Mouse (Mus musculus) cerebellum, adult 18-20 months (tissue): ENCODE data around the gene Klhdc1.
A peak's percentile ranks its signal among the peaks of the same experiment; 100 is the strongest.

ENCODE experiments used
- DNase-seq, 2 experiments: peaks; one replicate each; pipeline ENCODE4 v3.0.0; 2021

Gene Klhdc1

DNA sequence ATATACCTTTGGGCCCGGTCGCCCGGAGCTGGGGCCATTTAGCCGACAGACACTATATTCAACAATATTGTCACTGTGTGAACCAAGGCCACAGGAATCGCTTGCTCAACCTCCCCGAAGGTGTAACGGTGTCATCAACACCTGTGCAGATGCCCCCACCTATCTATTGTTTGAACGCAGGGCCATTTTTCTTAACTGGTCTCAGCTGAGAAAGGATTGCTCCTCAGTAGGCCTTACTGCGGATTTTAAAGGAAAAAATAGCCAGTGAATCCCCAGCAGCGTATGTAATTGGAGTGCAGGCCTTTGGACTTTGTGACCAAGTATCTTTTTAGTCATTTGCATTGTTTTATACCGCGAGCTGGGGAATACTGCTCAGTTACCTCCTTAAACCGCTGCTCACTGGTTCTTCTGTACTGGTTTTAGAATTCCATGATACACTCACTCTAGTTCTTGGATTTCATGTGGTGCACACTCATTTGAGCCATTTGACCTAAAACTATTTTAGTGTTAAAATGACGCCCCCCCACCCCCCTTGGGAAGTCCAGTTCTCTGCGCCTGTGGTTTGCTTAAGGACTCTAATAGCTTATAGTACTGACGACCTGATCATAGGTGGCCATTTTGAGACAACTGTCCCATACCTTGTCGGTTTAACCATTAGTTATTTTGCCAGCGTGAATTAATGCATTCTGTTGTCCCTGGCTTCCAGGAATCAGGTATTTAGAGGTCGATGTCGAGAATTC lies 56.6 kb downstream of the Klhdc1 start:
- no peak for DNase-seq

DNA sequence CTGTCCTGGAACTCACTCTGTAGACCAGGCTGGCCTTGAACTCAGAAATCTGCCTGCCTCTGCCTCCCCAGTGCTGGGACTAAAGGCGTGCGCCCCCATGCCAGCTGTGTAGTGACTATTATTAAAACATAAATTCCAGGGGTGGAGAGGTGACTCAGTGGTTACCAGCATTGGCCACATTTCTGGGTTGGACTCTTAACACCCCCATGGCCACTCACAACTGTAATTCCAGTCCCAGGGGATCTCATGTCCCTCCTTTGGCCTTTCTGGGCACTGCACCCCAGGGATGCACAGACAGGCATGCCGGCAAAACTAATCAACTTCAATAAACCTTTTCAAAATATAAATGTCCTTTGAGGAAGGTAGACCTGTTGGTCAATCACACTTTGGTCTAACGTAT lies 57.3 kb downstream of the Klhdc1 start:
- no peak for DNase-seq

DNA sequence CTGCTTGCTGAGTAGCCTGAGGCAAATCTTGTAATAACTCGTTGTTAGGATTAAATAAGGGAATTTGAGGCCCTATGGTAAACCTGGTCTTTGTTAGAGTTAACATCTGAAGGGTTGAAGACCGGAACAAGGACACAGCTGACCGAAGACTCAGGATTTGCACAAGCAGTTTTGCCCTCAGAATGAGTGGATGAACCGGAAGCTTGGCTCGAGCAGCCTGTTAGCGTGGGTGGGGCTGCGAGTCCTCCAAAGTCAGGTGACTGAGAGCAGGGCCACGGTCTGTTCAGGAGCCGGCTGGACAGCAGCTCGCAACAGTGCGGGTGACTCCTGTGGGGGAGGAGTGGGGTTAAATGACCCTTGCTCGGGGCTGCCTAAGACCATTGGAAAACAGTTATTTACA lies 58.3 kb downstream of the Klhdc1 start:
- peak; percentile 27 to 58 for DNase-seq

DNA sequence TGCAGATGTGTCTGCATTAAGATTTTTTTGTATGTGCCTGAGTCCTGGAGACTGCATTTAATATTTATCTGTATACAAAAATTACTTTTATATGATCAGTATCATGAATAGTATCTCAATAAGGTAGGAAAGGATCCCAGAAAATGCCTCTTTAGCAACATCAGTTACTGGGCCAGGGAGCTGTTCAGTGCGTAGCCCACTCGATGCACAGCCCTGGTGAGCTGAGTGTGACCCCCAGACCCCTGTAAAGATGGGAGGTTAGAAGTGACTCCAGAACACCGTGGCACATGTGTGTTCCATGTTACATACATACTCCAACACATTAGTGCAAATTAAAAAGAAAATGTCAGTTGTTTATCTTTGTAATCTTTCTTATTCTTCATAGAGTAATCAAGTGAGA lies 58.9 kb downstream of the Klhdc1 start:
- DNase-seq: no peak

DNA sequence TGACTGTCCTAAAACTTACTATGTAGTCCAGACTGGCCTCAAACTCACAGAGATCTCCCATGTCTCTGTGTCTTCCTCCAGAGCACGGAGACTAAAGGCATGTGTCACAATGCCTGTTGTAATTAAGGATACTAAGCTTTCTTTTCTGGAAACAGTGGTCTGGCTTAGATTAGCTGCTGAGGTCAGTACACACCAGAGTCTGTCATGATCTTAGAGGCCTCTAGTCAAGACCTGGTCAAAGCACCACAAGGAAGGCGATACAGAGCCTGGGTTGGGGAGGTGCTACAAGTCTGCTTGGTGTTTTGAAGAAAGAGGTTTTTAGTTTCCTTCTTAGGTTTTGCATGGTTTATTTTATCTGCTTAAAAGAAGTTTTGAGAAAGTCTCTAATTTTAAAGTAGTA lies 59.4 kb downstream of the Klhdc1 start:
- no peak for DNase-seq

DNA sequence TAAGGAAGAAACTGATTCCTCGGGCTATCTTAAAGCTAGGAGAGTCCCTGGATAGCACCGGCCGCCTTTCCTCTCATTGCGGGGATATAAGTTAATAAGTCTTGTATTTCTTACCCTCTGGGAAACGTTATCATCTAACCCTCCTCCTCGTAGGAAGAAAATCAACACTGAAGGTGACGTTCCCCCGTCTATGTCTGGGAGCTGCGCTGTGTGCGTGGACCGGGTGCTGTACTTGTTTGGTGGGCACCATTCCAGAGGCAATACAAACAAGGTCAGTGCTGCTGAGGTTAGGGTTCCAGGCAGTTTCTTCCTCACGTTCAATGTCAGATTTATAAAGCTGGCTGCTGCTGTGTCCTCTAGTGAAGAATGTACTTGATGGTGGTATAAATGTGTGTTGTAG lies 61.2 kb downstream of the Klhdc1 start:
- DNase-seq: no peak

DNA sequence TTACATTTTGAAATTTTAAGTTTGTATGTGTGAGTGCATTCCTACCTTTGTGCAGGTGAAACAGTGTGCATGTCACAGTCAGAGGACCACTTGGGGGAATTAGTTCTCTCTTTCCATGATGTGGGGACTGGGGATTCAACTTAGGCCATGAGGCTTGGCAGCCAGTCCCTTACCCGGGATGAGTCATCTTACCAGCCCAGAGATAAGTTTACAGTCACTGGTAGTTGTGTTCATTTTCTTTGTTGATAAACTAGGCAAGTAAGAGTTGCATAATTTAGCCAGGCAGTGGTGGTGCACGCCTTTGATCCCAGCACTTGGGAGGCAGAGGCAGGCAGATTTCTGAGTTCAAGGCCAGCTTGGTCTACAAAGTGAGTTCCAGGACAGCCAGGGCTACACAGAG lies 63.1 kb downstream of the Klhdc1 start:
- no peak for DNase-seq

DNA sequence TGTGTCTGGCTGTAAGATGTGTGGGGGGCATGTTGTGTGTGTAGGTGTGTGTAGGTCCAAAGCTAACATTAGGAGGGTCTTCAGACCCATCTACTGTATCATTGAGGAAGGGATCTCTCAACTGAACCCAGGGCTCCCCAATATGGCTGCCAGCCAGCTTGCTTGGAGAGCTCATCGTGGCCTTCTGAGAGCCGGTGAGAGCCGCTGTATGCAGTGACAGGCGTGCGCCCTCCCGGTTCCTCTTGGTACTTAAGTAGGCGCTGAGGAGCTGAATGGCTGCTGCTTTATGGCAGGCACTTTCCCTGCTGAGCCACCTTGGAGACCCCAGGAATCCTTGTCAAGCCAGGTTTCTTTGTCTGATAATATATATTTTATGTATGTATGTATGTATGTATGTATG lies 65.4 kb downstream of the Klhdc1 start:
- DNase-seq: no peak

DNA sequence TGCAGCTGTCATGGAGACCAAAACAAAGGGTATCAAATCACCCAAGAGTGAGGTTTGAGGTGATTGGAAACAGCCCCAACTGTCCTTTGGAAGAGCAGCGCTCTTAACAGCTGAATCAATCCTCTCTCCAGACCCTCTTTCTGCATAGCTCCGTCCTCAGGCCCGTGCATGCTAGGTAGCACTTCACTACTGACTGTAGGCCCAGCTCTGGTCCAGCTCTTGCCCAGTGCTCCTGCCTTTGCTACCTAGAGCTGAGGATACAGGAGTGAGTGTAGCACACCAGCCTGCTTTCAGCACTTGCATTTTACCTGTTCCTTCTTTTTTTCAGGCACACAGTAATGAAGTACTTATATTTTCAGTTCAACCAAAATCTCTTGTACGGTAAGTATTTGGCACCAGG lies 68.7 kb downstream of the Klhdc1 start:
- DNase-seq: no peak

DNA sequence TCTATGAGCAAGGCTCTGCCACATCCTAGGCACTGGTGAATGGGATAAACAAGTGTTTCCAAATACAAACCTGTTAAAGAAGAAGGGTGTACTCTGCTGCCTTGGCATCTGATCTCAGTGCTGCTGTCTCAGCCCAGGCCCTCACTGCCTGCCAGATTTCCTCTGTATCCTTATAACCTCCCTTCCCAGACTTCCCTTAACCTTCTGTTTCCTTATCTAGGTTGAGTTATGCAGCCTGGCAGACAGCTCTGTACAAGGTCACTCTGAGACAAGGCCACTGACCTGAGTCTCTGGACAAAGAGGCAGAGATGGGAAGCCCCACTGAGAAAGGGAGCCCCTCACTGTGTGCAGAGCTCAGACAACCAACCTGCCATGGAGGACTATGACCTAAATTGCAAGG lies 77.5 kb downstream of the Klhdc1 start:
- no peak for DNase-seq

DNA sequence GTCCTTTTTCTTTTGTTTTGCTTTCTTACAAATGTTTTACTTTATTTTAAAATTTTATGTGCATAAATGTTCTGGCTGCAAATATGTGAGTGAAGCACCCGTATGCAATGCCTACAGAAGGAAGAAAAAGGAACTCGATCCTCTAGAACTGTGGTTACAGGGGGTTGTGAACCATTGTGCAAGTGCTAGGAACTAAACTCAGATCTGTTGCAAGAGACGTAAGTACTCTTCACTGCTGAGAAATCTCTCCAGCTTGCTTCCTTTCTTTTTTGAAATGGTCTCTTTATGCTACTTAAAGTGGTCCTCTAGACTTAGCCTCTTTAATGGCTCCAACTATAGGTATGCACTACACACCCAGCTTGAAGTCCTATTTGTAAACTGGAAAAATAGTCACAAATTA lies 90.2 kb downstream of the Klhdc1 start:
- DNase-seq: no peak

DNA sequence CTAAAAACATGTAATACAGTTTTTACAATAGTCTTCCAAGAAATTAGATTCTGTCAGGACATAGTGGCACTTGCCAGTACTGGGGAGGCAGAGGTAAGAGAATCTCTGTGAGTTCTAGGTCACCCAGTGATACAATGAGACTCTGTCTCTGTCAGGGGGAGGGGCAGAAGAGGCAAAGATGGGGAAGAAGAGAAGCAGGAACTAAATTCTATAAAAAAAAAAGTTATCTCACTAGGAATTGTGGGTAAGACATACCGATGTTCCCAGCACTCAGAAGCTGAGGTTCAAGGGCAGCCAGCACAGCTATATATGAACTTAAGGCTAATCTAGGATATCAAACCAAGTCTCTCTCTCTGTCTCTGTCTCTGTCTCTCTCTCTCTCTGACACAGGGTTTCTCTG lies 91.2 kb downstream of the Klhdc1 start:
- no peak for DNase-seq

DNA sequence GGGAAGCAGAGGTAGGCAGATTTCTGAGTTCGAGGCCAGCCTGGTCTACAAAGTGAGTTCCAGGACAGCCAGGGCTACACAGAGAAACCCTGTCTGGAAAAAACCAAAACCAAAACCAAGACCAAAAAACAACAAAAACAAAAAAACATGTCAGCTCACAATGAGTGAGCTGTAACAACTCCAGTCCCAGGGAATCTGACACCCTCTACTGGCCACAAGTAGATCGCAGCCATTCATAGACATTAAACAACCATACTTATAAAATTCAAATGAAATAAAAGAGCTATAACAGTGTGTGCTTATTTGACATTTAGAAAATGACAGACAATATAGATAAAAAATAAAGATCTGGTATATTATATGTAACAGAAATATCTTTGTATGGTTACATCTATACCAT lies 92.6 kb downstream of the Klhdc1 start:
- DNase-seq: peak in 1 of 2 experiments; percentile 24
